Mouse (Mus musculus): ENCODE data around the gene Mapre3.

The Mapre3 gene

DNA sequence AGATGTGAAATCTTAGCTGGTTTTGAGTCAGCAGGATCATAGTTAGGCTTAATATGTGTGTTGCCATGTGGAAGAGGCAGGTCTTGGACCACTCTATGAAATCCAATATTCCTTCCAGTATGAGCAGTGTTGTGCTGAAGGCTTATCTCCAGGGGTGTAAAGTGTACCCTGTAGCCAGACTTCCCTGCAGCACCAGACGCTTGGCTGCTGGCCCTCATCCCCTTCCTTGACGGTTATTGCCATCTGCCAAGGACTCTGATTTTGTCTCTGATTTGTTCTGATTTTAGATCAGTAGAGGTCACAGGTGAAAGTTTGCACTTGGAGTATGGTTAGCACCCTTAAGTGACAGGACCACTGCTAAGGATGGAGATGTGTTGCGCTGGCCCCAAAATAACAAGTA lies 8.7 kb downstream of the Mapre3 start:
- in situ Hi-C loops (cut with MboI; ENCODE audit: low sequenced_read_pairs): no loop called here

DNA sequence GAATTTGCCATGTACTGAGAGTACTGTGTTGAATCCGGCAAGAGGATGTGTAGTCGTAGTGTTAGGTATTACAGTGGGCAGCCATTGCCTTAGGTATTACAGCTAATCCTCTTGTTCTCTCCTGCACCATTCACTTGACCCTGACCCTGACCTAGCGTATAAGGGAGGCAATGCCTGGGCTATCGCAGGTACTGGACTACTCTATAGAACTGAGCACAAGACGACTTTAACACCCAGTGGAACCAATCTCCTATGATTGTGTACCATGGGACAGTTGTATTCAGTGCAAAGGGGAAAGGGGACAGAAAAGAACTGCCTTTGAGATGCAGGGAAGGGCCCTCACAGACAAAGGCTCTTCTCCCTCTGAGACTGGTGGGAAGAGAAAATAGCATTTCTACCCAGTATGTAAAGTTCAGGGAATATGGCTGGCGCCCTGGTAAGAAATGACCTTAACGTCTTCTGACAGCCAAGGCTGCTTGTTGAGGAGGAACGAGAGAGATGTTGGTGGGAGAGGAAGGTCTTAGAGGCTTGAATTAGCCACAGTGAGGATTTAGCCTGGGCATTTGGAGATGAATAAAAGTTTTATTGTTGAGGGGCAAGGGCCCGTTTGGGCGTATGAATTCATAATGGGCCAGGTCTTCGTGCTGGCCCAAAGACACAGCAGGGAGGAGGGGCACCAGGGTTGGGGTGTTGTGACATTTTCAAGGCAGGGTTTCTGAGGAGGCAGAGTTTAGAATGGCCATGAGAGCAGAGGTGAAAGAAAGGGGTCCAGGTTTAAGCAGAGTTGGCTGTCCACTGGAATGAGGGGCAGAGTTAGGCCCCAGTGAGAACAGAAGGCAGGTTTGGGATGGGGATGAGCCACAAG lies 9.9 kb downstream of the Mapre3 start:
- in situ Hi-C loops (cut with MboI; ENCODE audit: low sequenced_read_pairs): no loop called here

DNA sequence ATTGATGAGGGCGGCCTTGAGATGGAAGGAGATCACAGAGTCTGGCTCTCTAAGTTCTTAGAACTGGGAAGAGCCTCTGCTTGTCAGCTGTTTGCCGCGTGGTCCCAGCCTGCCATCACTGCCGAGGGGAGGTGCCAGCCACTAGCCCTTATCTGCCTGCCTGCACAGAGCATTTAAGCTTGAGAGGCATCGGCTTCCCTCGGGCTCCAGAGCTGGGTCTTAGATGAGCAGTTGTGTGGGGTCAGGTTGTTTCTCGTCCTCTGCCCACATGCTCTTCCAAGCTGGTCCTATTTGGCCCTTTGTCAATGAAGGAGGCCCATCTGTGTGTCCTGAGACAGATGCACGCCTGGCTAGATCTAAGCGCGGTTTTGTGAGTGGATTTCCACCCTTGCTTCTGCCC lies 10.7 kb downstream of the Mapre3 start:
- in situ Hi-C loops (cut with MboI; ENCODE audit: low sequenced_read_pairs): no loop called here

DNA sequence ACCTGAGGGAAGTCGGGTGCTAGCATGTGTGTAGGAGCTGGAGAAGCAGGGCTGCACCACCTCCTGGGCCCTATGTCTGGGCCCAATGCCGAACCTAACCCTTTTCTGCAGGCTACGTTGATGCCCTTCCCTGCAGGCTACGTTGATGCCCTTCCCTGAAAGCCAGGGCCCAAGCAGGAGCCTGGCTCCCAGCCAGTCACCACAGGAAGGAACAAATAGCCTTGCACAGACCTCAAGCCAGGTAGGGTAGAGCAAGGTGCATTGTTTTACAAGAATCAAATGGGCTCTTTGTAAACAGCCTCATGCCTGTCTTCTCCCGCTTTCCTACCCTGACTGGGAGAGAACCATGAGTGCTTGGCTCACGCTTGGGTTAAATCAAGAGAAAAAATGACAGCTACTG lies 11.4 kb downstream of the Mapre3 start:
- in situ Hi-C loops (cut with MboI; ENCODE audit: low sequenced_read_pairs): no loop called here

DNA sequence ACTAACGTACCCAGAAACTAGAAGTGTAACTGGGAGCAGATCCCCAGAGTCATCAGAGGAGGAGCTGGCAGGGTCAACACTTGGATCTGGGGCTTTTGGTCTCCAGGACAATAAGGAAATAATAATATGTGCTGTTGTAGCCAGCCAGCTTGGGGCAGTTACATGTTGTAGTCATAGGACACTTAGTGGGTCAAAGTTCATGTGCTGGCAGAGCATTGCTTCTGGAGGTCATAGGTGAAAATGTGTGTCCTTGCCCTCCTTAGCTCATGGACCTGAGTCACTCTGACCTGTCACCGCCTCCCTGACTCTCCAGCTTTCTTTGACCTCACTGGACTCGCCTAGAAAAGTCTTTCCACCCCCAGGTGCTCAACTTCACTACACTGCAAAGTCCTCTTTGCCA lies 19.0 kb downstream of the Mapre3 start:
- in situ Hi-C loops (cut with MboI; ENCODE audit: low sequenced_read_pairs): no loop called here

DNA sequence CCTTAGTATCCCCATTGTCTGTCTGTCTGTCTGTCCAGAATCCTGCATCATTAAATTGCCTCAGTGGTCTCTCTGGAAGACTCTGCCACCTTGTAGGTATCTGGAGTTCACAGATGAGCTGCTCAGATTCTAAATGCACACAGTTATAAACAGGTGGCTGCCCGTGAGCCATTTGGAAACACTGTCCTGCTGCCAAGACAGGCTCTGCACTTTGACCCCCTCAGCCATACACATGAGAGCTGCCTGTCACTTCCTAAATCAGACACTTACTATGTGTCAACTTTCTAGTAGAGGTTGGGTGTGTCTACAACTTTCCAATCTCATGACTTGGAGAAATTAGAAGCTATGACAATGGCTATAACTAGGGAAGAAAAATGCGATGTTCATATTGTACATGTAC lies 25.3 kb downstream of the Mapre3 start:
- in situ Hi-C loops (cut with MboI; ENCODE audit: low sequenced_read_pairs): no loop called here

DNA sequence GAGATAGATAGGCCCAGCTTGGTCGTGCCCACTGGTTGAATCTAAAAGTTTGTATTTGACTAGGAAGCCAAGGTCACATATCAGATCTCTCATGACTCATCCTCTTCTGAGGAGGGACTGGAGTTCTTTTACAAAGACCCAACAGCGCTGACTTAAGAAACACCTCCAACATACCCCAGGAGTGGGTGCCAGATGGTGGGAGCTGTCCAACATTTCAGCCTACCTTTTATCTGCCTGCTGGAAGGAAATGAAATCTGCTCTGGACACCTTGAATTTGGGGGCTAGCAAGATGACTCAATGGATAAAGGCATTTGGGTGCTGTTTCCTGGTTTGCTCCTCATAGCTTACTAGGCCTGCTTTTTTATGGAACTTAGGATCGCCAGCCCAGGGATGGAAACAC lies 27.5 kb downstream of the Mapre3 start:
- in situ Hi-C loops (cut with MboI; ENCODE audit: low sequenced_read_pairs): no loop called here

DNA sequence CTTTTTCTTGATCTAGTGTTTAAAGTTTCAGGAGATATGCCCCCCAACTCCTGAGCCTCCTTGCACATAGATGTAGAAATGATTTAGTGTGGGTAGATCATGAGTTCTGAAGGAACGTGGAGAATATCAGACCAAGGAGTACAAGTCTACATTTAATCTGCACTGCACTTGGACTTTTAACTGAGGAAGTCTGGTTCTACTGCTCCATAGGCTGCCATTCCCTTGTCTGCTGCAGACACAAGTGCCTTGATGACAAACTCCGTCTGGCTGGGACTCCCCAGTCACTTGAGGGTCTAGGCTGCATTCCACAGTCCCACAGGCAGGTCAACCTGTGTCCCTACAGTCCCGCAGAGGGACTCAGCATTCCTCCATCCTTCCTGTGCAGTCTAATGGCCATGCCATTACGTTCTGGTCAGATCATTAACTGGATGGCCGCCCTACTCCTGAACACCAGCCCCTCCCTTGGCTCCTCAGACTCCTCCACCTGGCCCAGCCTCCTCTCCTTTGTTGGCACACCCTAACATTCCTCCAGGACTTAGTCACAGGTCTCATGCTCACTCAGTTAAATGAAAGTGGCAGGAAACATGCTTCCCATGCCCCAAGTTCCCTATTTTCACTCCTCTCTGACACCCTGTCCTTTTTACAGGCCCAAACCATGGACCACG lies 35.6 kb downstream of the Mapre3 start:
- in situ Hi-C loops (cut with MboI; ENCODE audit: low sequenced_read_pairs): no loop called here

DNA sequence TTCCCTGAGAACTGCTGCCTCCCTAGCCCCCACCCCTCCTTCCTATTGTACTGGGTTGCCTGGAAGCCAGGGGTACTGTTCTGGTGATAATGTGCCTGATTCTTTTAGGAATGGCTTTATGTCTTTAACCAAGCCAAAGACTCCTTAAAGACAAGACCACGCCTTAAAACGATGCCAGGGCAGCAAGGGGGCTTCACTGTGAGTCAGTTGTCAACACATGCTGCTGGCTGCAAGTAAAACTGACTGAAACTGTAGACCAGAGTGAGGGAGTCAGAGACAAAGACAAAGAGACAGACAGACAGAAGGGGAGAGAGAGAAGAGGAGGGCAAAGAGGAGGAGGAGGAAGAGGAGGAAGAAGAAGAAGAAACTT lies 36.1 kb downstream of the Mapre3 start:
- in situ Hi-C loops (cut with MboI; ENCODE audit: low sequenced_read_pairs): no loop called here

DNA sequence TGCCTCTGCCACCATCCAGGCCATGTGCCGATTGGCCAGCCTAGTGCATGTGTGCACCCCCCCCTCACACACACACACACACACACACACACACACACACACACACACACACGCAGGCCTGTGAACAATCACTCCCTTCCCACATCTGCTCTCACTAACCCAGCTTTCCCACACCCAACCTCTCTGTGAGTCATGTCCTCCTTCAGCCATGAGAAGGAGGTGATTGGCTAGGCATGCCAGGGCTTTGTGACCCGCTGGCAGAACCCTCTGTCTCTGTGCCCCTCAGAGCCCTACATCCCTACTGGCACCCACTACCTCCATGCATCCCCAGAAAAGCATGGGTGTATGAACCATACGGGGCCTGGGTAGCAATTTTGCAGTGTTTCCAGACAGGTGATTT lies 39.1 kb downstream of the Mapre3 start:
- in situ Hi-C loops (cut with MboI; ENCODE audit: low sequenced_read_pairs): no loop called here

DNA sequence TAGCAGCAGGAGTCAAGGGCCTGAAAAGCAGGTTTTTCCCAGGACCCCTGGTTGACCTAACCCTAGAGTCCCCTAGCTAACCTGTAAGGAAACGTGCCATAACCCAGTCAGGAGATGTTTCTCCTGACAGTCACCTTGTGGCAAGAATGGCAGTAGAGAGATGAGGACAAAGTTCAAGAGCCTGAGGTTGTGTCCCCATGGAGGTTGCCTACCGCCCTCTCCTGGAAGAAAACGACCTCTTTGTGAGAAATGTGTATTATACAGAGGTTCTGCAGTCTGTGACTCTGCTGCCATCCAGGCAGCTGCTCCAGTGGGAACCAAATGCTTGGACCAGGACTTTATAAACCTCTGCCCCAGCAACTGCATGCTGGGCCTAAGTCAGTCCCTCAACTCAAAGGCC lies 41.2 kb downstream of the Mapre3 start:
- in situ Hi-C loops (cut with MboI; ENCODE audit: low sequenced_read_pairs): no loop called here

DNA sequence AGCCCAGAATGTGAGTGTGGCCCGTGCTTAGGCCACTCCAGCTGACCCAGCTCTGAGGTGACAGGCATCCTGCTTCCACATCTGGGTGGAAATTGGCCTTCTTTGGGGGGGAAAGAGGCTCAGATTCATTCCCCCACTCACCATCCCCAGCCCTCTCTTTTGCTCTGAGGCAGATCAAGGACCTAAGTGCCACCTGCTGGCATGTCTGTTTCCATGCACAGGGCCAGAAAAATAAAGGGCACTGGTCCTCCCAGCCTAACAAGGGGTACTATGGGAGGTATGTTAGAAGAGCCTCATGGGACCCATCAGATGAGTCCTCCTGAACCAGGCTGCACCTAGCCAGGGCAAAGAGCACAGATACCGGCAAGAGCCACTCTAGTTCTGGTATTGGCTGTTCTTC lies 41.7 kb downstream of the Mapre3 start:
- in situ Hi-C loops (cut with MboI; ENCODE audit: low sequenced_read_pairs): no loop called here

DNA sequence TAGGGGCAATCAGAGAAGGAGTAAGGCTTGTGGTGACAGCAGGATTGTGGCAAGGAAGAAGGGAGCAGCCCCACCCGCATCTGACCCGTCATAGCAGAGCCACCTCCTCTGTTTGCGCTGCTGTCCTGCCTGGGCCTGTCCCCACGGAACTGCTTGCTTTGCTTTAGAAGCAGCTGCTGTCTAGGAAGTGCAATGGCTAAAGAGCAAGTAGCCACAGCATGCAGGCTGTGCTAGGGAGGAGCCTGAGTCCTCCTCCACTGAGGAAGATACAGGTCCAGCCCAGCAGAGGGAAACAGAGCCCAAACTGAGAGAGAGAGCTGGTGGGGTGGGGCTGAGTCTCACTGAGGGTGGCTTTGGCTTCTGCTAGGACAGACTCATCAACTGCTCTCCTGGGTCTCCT lies 49.4 kb downstream of the Mapre3 start:
- in situ Hi-C loops (cut with MboI; ENCODE audit: low sequenced_read_pairs): no loop called here

DNA sequence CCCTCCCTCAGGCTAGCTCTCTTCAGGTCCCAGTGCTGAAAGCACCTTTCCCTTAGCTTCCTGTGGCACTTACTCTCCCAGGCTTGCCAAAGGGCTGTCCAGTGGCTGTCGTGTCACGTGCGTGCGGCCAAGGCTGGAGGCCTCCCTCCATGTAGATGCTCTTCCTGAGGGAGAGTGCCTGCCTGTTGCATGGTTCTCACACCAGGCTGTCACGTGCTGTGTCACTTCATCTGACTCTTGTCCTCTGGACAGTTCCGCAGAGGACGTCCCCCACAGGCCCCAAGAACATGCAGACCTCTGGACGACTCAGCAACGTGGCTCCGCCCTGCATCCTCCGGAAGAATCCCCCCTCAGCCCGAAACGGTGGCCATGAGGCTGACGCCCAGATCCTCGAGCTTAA lies 49.9 kb downstream of the Mapre3 start:
- in situ Hi-C loops (cut with MboI; ENCODE audit: low sequenced_read_pairs): no loop called here

DNA sequence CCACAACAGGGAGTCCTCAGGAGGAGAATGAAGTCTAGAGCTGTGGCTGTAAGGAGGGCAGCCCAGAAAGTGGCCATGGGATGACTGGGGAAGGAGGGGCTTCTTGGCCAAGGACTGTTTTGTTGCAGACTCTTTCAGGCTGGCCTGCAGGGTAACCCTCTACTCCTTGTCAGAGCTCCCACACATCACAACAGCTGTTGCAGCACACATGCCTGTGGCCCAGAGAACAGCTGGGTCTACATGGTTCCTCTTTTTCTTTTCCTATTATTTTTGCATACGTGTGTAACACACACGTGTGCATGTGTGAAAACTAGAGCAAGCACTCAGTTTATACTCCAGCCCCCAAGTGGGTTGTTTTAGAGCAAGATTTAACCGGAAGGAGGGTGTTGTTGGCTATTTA lies 52.4 kb downstream of the Mapre3 start:
- in situ Hi-C loops (cut with MboI; ENCODE audit: low sequenced_read_pairs): no loop called here

DNA sequence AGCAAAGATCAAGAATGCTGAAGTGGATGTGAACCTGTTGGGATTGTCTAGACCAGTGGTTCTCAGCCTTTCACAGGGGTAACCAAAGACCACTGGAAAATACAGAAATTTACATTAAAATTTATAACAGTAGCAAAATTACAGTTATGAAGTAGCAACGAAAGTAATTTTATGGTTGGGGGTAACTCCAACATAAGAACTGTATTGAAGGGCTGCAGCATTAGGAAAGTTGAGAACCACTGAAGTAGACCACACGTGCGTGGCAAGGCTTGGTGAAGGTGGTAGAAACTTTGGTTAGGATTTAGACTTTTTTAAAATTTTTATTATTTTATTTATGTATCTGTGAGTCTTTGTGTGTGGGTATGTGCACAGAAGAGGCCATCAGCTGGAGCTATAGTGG lies 53.3 kb downstream of the Mapre3 start, which contains the start of gene Tmem214:
Gene Tmem214, plus strand, starts transcription at position 301 of the 400 bp plus-strand sequence.
- in situ Hi-C loops (cut with MboI; ENCODE audit: low sequenced_read_pairs): no loop called here

DNA sequence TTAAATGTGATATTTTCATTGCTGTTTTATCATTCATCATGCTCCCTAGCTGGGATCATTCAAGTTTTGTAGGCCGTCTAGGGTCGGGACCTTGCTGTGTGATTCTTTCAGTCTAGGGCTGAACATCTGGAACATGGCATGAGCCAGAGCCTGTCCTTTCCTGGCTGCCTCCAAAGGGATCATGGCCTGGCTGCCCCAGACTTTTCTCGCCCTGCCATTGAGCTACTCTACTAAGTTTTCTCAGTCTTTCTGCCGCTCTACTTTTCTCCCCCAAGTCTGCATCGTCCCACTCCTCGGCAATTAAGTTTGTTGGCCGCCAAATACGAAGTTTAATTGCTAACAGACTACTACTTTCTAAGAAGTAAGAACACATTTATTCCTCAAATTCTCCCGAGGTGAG lies 54.5 kb downstream of the Mapre3 start:
- in situ Hi-C loops (cut with MboI; ENCODE audit: low sequenced_read_pairs): no loop called here

DNA sequence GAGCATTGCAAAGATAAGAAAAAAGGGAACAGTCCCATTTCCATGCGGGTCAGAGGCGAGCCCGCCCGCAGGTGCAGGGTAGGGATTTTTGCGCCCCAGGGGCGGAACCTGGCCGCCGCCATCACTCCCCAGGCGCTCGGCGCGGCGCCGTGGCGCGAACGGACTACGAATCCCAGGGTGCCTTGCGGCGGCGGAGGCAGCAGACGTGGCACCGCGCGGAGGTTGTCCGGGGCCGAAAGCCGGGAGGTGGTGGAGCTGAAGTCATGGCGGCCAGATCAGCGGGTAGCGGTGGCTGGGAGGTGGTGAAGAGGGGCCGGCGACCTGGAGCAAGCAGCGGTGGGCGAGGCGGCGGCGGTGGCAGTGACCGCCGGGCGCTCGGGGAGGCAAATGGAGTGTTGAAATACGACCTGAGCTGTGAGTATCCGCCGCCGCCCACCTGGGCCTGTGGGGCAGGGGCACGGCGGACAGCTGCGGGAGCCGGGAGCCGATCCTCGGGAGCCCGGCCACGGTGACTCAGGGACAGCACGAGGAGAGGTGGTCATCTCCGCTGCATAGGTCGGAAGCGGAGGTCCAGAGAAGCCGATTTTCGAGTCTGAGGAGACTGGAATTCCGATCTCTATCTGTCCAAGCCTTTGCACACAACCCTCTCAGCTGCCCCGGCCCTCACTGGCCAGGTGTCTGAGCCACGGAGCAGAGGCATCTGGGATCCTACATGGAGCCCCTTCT lies 55.1 kb downstream of the Mapre3 start:
- in situ Hi-C loops (cut with MboI; ENCODE audit: low sequenced_read_pairs): no loop called here

DNA sequence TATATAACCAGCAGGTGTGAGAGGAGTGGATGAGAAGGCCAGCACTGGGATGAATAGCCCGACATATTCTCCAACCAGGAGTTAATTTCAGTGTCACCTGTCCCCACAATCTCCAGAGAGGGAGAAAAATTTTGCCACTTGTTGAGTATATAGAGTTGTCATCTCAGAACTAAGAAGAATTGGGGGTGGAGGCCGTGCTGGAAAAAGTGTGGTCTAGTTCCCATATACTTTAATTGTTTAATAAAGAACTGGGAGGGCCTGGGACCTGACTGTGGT lies 55.6 kb downstream of the Mapre3 start:
- in situ Hi-C loops (cut with MboI; ENCODE audit: low sequenced_read_pairs): no loop called here

DNA sequence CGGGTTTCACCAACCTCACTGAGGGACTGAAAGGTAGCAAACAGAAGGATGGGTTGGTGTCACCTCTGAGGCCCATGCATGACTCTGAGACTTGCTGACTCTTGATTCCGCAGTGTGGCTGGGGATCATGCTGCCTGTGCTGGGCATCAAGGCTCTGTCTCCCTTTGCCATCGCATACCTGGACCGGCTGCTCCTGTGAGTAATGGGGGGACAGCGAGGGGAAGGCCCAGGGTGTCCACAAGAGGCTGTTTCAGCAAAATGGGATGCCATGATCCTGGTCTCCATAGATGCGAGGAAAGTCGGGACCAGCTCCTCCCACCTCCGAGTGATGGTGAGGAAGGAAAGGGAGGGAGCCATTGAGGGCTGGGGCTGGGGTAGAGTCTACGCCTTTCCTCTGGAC lies 58.1 kb downstream of the Mapre3 start:
- in situ Hi-C loops (cut with MboI; ENCODE audit: low sequenced_read_pairs): no loop called here

DNA sequence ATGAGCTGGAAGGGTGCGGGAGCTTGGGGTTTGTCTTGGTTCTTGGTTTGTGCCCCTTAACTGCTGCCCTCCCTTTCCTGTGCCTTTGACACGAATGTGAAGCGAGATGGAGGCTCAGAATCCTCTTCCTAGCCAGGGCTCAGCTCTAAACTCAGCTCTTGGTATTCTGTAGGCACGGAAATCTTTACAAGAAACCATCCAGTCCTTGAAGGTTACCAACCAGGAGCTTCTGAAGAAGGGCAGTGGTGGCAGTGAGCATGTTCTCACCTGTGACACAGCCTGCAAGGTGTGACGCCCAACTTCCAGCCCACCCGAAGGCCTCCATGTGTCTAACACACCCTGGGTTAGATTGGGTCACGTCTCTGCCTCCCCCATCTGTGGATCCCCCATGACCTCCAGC lies 59.9 kb downstream of the Mapre3 start:
- in situ Hi-C loops (cut with MboI; ENCODE audit: low sequenced_read_pairs): no loop called here

DNA sequence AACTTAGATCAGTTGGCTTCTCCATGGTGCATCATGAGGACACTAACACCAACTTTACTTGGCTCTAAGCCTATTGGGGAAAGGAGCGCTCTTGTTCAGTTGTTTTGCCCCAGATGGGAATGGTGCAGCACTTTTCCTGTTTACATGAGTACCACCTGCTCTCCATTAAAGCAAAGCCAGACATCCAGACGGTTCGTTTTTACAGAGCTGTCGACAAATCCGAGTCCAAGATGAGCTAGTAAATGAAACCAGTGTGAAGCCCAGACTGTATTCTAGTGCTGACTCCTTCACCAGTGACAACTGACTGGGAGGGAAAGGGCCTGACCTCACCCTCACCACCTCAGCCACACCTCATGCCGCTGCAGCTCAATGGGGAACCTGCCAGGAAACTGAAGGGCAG lies 64.2 kb downstream of the Mapre3 start:
- in situ Hi-C loops (cut with MboI; ENCODE audit: low sequenced_read_pairs): no loop called here

Measured in CH12F3 (cell line).